Mouse (Mus musculus) limb, embryonic 15.5 days (tissue): ENCODE data around the gene Sntn. TPM values are rescaled to one million over a fixed set of nuclear protein-coding genes. Genes with fewer than 3 reads are reported as not detected.

Source experiments
- ATAC-seq: fragments of 200-750 bp; cut with Nextera tagmentation; 2 replicates; pipeline ENCODE4 v1.8.0; 2017; ENCODE audit warnings: low read depth, moderate TSS enrichment; ENCODE audit not compliant: insufficient number of reproducible peaks, low FRiP score, low TSS enrichment
- H3K27ac ChIP-seq: fragments of 300-500 bp; sonication (generic); 2 replicates; pipeline ENCODE4 v1.5.1; 2015; ENCODE audit warnings: moderate library complexity, mild to moderate bottlenecking, inconsistent platforms
- H3K27me3 ChIP-seq: fragments of 300-500 bp; sonication (generic); 2 replicates; pipeline ENCODE4 v1.6.1; 2015; ENCODE audit warnings: inconsistent platforms
- H3K36me3 ChIP-seq: fragments of 300-500 bp; sonication (generic); 2 replicates; pipeline ENCODE4 v1.6.1; 2015; ENCODE audit warnings: inconsistent platforms
- H3K4me1 ChIP-seq: fragments of 300-500 bp; sonication (generic); 2 replicates; pipeline ENCODE4 v1.6.1; 2015; ENCODE audit warnings: inconsistent platforms
- H3K4me2 ChIP-seq: fragments of 300-500 bp; sonication (generic); 2 replicates; pipeline ENCODE4 v1.6.1; 2015; ENCODE audit warnings: mild to moderate bottlenecking, inconsistent platforms
- H3K4me3 ChIP-seq: fragments of 300-500 bp; sonication (generic); 2 replicates; pipeline ENCODE4 v1.5.1; 2015; ENCODE audit warnings: mild to moderate bottlenecking, inconsistent platforms
- H3K9ac ChIP-seq: fragments of 300-500 bp; sonication (generic); 2 replicates; pipeline ENCODE4 v1.6.1; 2015; ENCODE audit warnings: inconsistent platforms
- H3K9me3 ChIP-seq: fragments of 300-500 bp; sonication (generic); 2 replicates; pipeline ENCODE4 v1.6.1; 2016; ENCODE audit warnings: inconsistent platforms
- WGBS: fragments of 180-500 bp; shearing (Covaris S2); methylation state at CpG from one replicate; pipeline ENCODE4 v1.1.7; 2015; 5-methylcytosine and 5-hydroxymethylcytosine counted together
- polyA plus RNA-seq: library from polyadenylated mRNA; unstranded; fragments of >200 nt; fragmentation: Nextera tagmentation; extraction: Ambion mirVana; gene quantifications from 2 replicates; pipeline ENCODE4 v1.2.1, GENCODE M21; 2015

Sntn gene
- not detected in 2 replicates for polyA plus RNA-seq

- Histone ChIP-seq H3K9me3 (no peaks in the 10 kb centered on the region), H3K36me3 (no peaks in the 10 kb centered on the region), H3K27me3 (no peaks in the 10 kb centered on the region), H3K4me3 (no peak within 1 kb of the TSS), H3K4me2 (no peak within 1 kb of the TSS), H3K9ac (no peak within 1 kb of the TSS), H3K4me1 (no peaks in the 10 kb centered on the region), H3K27ac (no peak within 1 kb of the TSS)
- ATAC-seq: no peak
- WGBS: 89% methylated on average over 2 of the region's 2 CpGs
Observed at GRCm38 (mm10) chr14:13670576-13670975, at the start of gene Sntn. Gene Sntn, plus strand, starts transcription at chr14:13670876.

GRCm38 (mm10) chr14:13649865-13650264 lies 20.8 kb upstream of the Sntn start:
- Histone ChIP-seq H3K27ac (no peak overlapping the region), H3K9ac (no peak overlapping the region), H3K4me3 (no peak overlapping the region), H3K4me1 (no peaks in the 10 kb centered on the region), H3K36me3 (no peaks in the 10 kb centered on the region), H3K27me3 (no peaks in the 10 kb centered on the region), H3K9me3 (no peaks in the 10 kb centered on the region), H3K4me2 (no peak overlapping the region)
- WGBS: 84% methylated on average over 1 of the region's 1 CpGs
- ATAC-seq: no peak

GRCm38 (mm10) chr14:13651039-13651438 lies 19.6 kb upstream of the Sntn start:
- Histone ChIP-seq H3K27me3 (no peaks in the 10 kb centered on the region), H3K9me3 (no peaks in the 10 kb centered on the region), H3K9ac (no peak overlapping the region), H3K4me1 (no peaks in the 10 kb centered on the region), H3K4me2 (no peak overlapping the region), H3K4me3 (no peak overlapping the region), H3K36me3 (no peaks in the 10 kb centered on the region), H3K27ac (no peak overlapping the region)
- no peak for ATAC-seq
- WGBS: 32% methylated on average over 1 of the region's 1 CpGs

GRCm38 (mm10) chr14:13651541-13652298 lies 19.0 kb upstream of the Sntn start:
- H3K36me3 ChIP-seq: no peaks in the 10 kb centered on the region
- H3K4me2 ChIP-seq: no peak overlapping the region
- WGBS: 29% methylated on average over 2 of the region's 2 CpGs
- no peak overlapping the region for H3K27ac ChIP-seq
- no peaks in the 10 kb centered on the region for H3K27me3 ChIP-seq
- no peak for ATAC-seq
- no peaks in the 10 kb centered on the region for H3K4me1 ChIP-seq
- no peak overlapping the region for H3K9ac ChIP-seq
- H3K4me3 ChIP-seq: no peak overlapping the region
- no peaks in the 10 kb centered on the region for H3K9me3 ChIP-seq

GRCm38 (mm10) chr14:13686716-13687115 lies 16.0 kb downstream of the Sntn start:
- no peaks in the 10 kb centered on the region for H3K27me3 ChIP-seq
- 70% methylated on average over 1 of the region's 1 CpGs for WGBS

GRCm38 (mm10) chr14:13690426-13690825 lies 19.8 kb downstream of the Sntn start:
- 41% methylated on average over 2 of the region's 2 CpGs for WGBS
- ATAC-seq: no peak

More at GRCm38 (mm10) chr14:13686716-13687115, 16.0 kb downstream of the Sntn start:
- no peaks in the 10 kb centered on the region for H3K36me3 ChIP-seq
- no peak for ATAC-seq
- H3K9ac ChIP-seq: no peak overlapping the region
- H3K27ac ChIP-seq: no peak overlapping the region
- no peaks in the 10 kb centered on the region for H3K9me3 ChIP-seq
- H3K4me2 ChIP-seq: no peak overlapping the region
- H3K4me3 ChIP-seq: no peak overlapping the region
- H3K4me1 ChIP-seq: no peaks in the 10 kb centered on the region

GRCm38 (mm10) chr14:13732263-13732662 lies 61.6 kb downstream of the Sntn start:
- H3K9ac ChIP-seq: no peak overlapping the region
- no peak overlapping the region for H3K27ac ChIP-seq
- H3K4me3 ChIP-seq: no peak overlapping the region
- H3K4me1 ChIP-seq: no peaks in the 10 kb centered on the region
- WGBS: 16% methylated on average over 4 of the region's 4 CpGs
- no peaks in the 10 kb centered on the region for H3K9me3 ChIP-seq
- no peaks in the 10 kb centered on the region for H3K27me3 ChIP-seq
- ATAC-seq: no peak
- H3K4me2 ChIP-seq: no peak overlapping the region
- no peaks in the 10 kb centered on the region for H3K36me3 ChIP-seq

More at GRCm38 (mm10) chr14:13690426-13690825, 19.8 kb downstream of the Sntn start:
- Histone ChIP-seq H3K9ac (no peak overlapping the region), H3K4me1 (no peaks in the 10 kb centered on the region), H3K36me3 (no peaks in the 10 kb centered on the region), H3K4me3 (no peak overlapping the region), H3K4me2 (no peak overlapping the region), H3K27ac (no peak overlapping the region), H3K9me3 (no peaks in the 10 kb centered on the region), H3K27me3 (no peaks in the 10 kb centered on the region)

Other genes starting within 250 kb of the Sntn start
- not detected in 2 replicates for gene Gm281, start 243.6 kb downstream of the Sntn start, polyA plus RNA-seq